Mouse (Mus musculus): ENCODE measurements around the gene Ankrd55.
"Not testable (repeated sequence)": the region's sequence is repeated elsewhere in the genome, so short reads cannot be mapped to it uniquely, and the experiment has no call there.

The Ankrd55 gene

GRCm38 (mm10) chr13:112293092-112293491 is 4.8 kb downstream of the Ankrd55 start:
- no peak for DNase-seq (ENCODE audit: low read depth)

GRCm38 (mm10) chr13:112294446-112294845 is 6.2 kb downstream of the Ankrd55 start:
- DNase-seq (ENCODE audit: low read depth) = no peak

GRCm38 (mm10) chr13:112297781-112298180 is 9.5 kb downstream of the Ankrd55 start:
- DNase-seq (ENCODE audit: low read depth) = no peak

GRCm38 (mm10) chr13:112303429-112303828 is 15.2 kb downstream of the Ankrd55 start:
- DNase-seq (ENCODE audit: low read depth) = no peak

- no peak for DNase-seq (ENCODE audit: low read depth)
These were observed 20.4 kb downstream of the Ankrd55 start for GRCm38 (mm10) chr13:112308672-112309071.

GRCm38 (mm10) chr13:112311611-112312010 is 23.4 kb downstream of the Ankrd55 start:
- DNase-seq (ENCODE audit: low read depth) = not testable (repeated sequence)

GRCm38 (mm10) chr13:112315442-112315841 is 27.2 kb downstream of the Ankrd55 start:
- no peak for DNase-seq (ENCODE audit: low read depth)

- DNase-seq (ENCODE audit: low read depth) = no peak
These were observed 28.6 kb downstream of the Ankrd55 start for GRCm38 (mm10) chr13:112316622-112317482.

- DNase-seq (ENCODE audit: low read depth) = no peak
These were observed 29.9 kb downstream of the Ankrd55 start for GRCm38 (mm10) chr13:112318124-112318523.

- DNase-seq (ENCODE audit: low read depth) = no peak
These were observed 35.5 kb downstream of the Ankrd55 start for GRCm38 (mm10) chr13:112323591-112324266.

- DNase-seq (ENCODE audit: low read depth) = no peak
These were observed 36.9 kb downstream of the Ankrd55 start for GRCm38 (mm10) chr13:112325126-112325525.

- no peak for DNase-seq (ENCODE audit: low read depth)
These were observed 38.2 kb downstream of the Ankrd55 start for GRCm38 (mm10) chr13:112326403-112326802.

- no peak for DNase-seq (ENCODE audit: low read depth)
These were observed 38.7 kb downstream of the Ankrd55 start for GRCm38 (mm10) chr13:112326977-112327376.

GRCm38 (mm10) chr13:112327511-112327910 is 39.3 kb downstream of the Ankrd55 start:
- no peak for DNase-seq (ENCODE audit: low read depth)

- DNase-seq (ENCODE audit: low read depth) = no peak
These were observed 42.0 kb downstream of the Ankrd55 start for GRCm38 (mm10) chr13:112330257-112330656.

GRCm38 (mm10) chr13:112330919-112331681 is 42.8 kb downstream of the Ankrd55 start:
- no peak for DNase-seq (ENCODE audit: low read depth)

GRCm38 (mm10) chr13:112331682-112332061 is 43.4 kb downstream of the Ankrd55 start:
- no peak for DNase-seq (ENCODE audit: low read depth)

- DNase-seq (ENCODE audit: low read depth) = no peak
These were observed 47.3 kb downstream of the Ankrd55 start for GRCm38 (mm10) chr13:112335531-112335930.

- DNase-seq (ENCODE audit: low read depth) = no peak
These were observed 48.9 kb downstream of the Ankrd55 start for GRCm38 (mm10) chr13:112337146-112337545.

- no peak for DNase-seq (ENCODE audit: low read depth)
These were observed 52.0 kb downstream of the Ankrd55 start for GRCm38 (mm10) chr13:112340205-112340604.

- DNase-seq (ENCODE audit: low read depth) = no peak
These were observed 52.5 kb downstream of the Ankrd55 start for GRCm38 (mm10) chr13:112340761-112341160.

- DNase-seq (ENCODE audit: low read depth) = no peak
These were observed 54.8 kb downstream of the Ankrd55 start for GRCm38 (mm10) chr13:112342971-112343627.
